Mouse (Mus musculus): Measurements from ENCODE around the gene Zhx3. TPM values are rescaled to one million over a fixed set of nuclear protein-coding genes. Genes with fewer than 3 reads are reported as not detected.

Gene Zhx3
- polyA plus RNA-seq, 1 experiment: 0.04 TPM

DNA sequence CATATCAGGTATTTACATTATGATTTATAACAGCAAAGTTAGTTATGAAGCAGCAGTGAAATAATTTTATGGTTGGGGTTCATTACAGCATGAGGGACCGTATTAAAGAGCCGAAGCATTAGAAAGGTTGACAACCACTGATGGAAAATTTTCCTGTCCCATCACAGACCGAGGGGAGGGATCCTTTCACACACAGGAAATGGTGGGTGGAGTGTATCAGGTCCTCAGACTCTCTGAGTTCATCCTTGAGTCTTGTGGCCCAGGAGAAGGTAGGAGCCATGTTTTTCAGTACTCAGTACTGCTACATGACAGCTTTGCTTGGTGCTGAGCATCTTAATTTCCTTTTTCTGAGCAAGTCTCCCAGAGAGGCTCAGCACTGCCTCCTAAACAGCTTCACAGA, 109.0 kb downstream of the Zhx3 start:
- TF ChIP-seq GATA1 (IDR thresholded peaks at IDR 0.05; ENCODE audit: low read length) (no peak), TAL1 (IDR thresholded peaks at IDR 0.05; ENCODE audit: low read length) (no peak)
- Histone ChIP-seq H3K36me3 (ENCODE audit: control insufficient read depth) (peaks cover 3% of the 10 kb centered on the region; the same call in 1 of the 2 replicates), H3K4me3 (replicated peaks) (no peak overlapping the region)

DNA sequence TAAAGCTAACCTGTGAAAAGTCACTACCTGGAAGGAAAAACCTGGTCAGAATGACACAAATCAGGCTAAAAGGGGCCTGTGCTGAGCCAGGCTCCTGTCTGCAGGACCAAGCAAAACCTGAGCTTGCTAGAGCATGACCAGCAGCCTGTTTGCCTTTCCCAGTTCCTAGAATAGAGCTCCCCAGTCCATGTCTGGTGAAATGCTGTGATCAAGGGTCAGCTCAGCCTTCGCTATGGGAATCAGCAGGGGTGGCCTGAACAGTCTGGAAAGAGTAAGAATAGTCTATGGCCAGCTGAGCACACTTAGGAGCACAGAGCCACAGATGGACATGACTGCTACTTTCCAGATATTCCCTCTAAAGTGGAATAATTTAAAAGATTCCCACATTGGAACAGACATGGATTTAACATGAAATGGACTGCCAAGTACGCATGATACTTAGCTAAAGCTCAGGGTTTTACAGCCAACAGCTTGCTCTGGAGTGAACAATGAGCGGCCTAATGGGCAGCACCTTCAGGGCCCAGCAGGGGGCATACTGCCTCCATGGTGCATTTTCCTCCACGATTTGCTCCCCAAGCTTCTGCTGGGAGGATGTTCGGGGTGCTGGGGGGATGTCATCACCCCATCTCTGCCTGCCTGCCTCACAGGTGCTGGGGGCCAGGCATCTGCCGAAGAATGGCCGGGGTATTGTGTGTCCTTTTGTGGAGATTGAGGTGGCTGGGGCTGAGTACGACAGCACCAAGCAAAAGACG, 112.2 kb downstream of the Zhx3 start:
- TF ChIP-seq TAL1 (IDR thresholded peaks at IDR 0.05; ENCODE audit: low read length) (no peak), GATA1 (IDR thresholded peaks at IDR 0.05; ENCODE audit: low read length) (no peak)

More for the DNA sequence above, 109.0 kb downstream of the Zhx3 start:
- no peaks in the 10 kb centered on the region for H3K27me3 ChIP-seq (ENCODE audit: control insufficient read depth)
- H3K9me3 ChIP-seq (ENCODE audit: control insufficient read depth, low read length): no peaks in the 10 kb centered on the region
- H3K4me1 ChIP-seq (ENCODE audit: control insufficient read depth): no peaks in the 10 kb centered on the region

DNA sequence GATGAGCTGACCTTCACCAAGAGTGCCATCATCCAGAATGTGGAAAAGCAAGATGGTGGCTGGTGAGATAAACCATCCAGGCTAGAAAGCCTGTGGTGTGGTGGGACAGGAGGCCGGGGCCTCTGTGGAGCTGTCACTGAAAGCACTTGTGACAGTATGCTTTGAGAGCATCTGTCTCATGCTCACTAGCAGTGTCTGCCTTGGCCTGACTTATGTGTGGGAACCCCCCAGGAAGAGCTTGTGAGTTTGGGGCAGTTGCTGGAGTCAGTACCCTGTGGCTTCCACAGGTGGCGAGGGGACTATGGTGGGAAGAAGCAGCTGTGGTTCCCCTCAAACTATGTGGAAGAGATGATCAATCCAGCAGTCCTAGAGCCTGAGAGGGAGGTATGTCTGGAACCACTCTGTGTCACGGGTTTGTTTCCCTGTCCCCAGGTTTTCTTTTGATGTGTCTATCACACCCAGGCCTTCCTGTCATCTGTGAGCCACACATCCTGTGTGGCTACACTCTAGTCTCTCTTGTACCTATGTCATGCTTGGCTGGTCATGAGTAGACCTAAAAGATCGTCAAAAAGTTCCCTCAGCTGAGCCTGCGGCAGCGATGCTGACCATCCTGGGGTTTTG, 116.1 kb downstream of the Zhx3 start:
- Histone ChIP-seq H3K4me1 (ENCODE audit: control insufficient read depth) (no peaks in the 10 kb centered on the region), H3K27me3 (ENCODE audit: control insufficient read depth) (no peaks in the 10 kb centered on the region), H3K36me3 (ENCODE audit: control insufficient read depth) (peaks cover 21% of the 10 kb centered on the region; the same call in 1 of the 2 replicates), H3K4me3 (replicated peaks) (no peak overlapping the region), H3K9me3 (ENCODE audit: control insufficient read depth, low read length) (no peaks in the 10 kb centered on the region)
- TF ChIP-seq GATA1 (IDR thresholded peaks at IDR 0.05; ENCODE audit: low read length) (no peak), TAL1 (IDR thresholded peaks at IDR 0.05; ENCODE audit: low read length) (no peak)

More for the DNA sequence above, 112.2 kb downstream of the Zhx3 start:
- Histone ChIP-seq H3K27me3 (ENCODE audit: control insufficient read depth) (no peaks in the 10 kb centered on the region), H3K4me3 (replicated peaks) (no peak overlapping the region), H3K4me1 (ENCODE audit: control insufficient read depth) (no peaks in the 10 kb centered on the region), H3K36me3 (ENCODE audit: control insufficient read depth) (peaks cover 6% of the 10 kb centered on the region; the same call in 1 of the 2 replicates), H3K9me3 (ENCODE audit: control insufficient read depth, low read length) (no peaks in the 10 kb centered on the region)

DNA sequence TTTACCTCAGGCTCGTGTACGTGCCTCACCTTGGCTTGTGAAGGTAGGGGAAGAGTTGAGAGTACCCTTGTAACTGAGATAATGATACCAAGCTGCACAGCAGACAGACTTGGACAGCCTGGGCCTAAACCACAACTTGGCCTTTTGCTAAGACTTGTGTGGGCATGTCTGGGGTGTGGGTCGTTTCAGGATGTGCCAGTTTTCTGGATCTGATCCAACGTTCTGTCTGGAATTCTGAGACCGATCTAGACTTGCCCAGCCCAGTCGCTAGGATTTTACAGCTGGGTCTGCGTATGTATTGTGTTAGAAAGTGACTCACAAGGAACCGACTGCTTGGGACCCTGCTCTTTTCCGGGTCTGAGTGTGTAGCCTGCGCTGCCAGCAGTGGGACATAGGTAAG, 125.7 kb downstream of the Zhx3 start:
- Histone ChIP-seq H3K4me3 (replicated peaks) (no peak overlapping the region), H3K9me3 (ENCODE audit: control insufficient read depth, low read length) (no peaks in the 10 kb centered on the region), H3K36me3 (ENCODE audit: control insufficient read depth) (peaks cover 11% of the 10 kb centered on the region; the same call in 1 of the 2 replicates), H3K4me1 (ENCODE audit: control insufficient read depth) (no peaks in the 10 kb centered on the region), H3K27me3 (ENCODE audit: control insufficient read depth) (no peaks in the 10 kb centered on the region)
- TF ChIP-seq TAL1 (IDR thresholded peaks at IDR 0.05; ENCODE audit: low read length): no peak
- TF ChIP-seq GATA1 (IDR thresholded peaks at IDR 0.05; ENCODE audit: low read length): no peak

DNA sequence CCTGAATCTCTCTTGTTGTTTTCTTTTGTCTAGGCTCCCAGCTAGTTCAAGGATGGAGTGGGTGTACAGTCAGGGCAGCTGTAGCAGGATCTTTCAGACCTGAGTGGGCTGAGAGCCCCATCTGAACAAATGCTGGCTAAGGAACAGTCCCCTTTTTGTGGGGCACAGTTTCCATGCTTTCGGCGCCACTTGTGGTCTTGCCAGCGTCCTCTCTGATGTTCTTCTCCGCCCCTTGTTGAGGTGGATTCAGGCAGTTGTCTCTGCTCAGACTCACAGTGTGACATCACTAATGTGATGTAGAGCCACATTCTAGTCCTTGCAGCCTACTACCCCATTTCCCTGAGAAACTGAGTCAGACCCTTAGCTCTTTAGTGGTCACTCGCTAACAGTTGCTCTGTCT, 126.2 kb downstream of the Zhx3 start:
- no peak overlapping the region for H3K4me3 ChIP-seq (replicated peaks)
- peaks cover 8% of the 10 kb centered on the region; the same call in 1 of the 2 replicates for H3K36me3 ChIP-seq (ENCODE audit: control insufficient read depth)
- no peaks in the 10 kb centered on the region for H3K9me3 ChIP-seq (ENCODE audit: control insufficient read depth, low read length)
- TF ChIP-seq TAL1 (IDR thresholded peaks at IDR 0.05; ENCODE audit: low read length): no peak
- TF ChIP-seq GATA1 (IDR thresholded peaks at IDR 0.05; ENCODE audit: low read length): no peak
- H3K4me1 ChIP-seq (ENCODE audit: control insufficient read depth): no peaks in the 10 kb centered on the region
- H3K27me3 ChIP-seq (ENCODE audit: control insufficient read depth): no peaks in the 10 kb centered on the region

DNA sequence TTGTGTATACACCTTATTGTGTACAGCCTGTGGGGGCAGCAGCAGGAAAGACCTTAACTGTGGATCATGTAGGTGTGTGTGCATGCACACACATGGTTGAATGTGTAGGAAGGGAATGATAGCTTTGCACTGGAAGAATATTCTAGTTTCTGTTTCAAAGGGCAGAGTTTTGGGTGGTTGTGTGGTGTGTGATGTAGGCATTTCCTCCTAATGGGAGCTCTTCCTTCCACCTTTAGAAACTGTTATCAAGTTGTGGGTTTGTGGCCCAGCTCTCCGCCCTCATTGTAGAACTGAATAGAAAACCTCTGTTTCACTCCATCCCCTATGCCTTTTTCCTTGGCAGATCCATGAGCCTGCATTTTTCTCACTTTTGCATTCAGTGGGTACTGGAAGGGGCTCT, 127.3 kb downstream of the Zhx3 start:
- H3K4me3 ChIP-seq (replicated peaks): no peak overlapping the region
- TF ChIP-seq TAL1 (IDR thresholded peaks at IDR 0.05; ENCODE audit: low read length) (no peak), GATA1 (IDR thresholded peaks at IDR 0.05; ENCODE audit: low read length) (no peak)
- H3K27me3 ChIP-seq (ENCODE audit: control insufficient read depth): no peaks in the 10 kb centered on the region
- H3K36me3 ChIP-seq (ENCODE audit: control insufficient read depth): peaks cover 5% of the 10 kb centered on the region; the same call in 1 of the 2 replicates
- H3K9me3 ChIP-seq (ENCODE audit: control insufficient read depth, low read length): no peaks in the 10 kb centered on the region
- H3K4me1 ChIP-seq (ENCODE audit: control insufficient read depth): no peaks in the 10 kb centered on the region

DNA sequence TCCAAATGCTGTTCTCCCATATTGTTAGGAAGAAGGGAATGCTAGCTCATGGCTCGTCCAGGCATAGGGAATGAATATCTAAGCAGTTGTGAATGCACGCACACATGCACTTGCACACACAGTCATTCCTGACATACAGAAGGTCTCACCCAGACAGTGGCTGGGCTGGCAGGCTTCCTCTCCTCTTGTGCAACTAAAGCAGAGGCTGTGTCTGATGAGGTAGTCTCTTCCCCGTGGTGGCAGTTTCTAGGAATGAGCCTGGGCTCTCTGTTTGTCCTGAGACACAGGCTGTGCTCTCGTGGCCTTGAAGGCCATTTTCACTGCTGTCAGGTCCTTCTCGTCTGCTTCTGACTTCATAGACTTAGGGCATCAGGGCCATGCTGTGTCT, 128.0 kb downstream of the Zhx3 start:
- H3K9me3 ChIP-seq (ENCODE audit: control insufficient read depth, low read length): no peaks in the 10 kb centered on the region
- H3K27me3 ChIP-seq (ENCODE audit: control insufficient read depth): no peaks in the 10 kb centered on the region
- H3K4me3 ChIP-seq (replicated peaks): no peak overlapping the region
- TF ChIP-seq TAL1 (IDR thresholded peaks at IDR 0.05; ENCODE audit: low read length) (no peak), GATA1 (IDR thresholded peaks at IDR 0.05; ENCODE audit: low read length) (no peak)
- H3K4me1 ChIP-seq (ENCODE audit: control insufficient read depth): no peaks in the 10 kb centered on the region
- H3K36me3 ChIP-seq (ENCODE audit: control insufficient read depth): peaks cover 5% of the 10 kb centered on the region; the same call in 1 of the 2 replicates

DNA sequence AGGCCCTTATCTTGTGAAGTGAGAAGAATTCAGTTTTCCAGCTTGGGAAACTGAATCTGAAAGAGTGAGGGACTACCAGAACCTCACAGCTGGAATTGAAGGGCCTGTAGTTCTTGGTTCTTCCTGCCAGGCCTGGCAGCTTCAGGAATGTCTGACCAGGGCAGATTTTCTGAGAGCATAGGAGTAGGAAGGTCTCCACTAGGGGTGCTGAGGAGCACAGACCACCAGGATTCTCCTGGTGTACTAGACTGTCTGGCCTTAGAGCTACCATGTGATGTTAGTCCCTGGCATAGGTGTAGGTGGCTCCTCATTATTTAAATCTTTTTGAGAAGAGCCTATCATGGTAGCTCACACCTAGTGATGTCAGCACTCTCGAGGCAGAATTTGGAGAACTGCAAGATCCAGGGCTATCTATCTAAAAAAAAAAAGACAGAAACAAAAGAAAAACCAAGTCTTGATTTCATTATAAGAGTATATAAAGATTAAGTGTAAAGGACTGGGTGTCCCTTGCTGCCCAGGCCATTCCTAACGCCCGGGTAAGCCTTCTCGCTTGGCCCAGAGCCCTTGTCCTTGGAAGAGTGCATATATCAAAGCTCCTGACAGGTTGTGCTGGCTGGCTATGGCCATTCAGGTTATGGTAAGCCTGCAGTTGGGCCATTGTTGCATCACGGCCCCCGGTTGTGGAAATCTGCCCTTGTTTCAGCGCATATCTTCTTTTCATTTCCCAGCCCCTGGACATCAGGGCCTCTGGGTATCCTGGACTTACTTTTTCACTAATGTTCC, 128.6 kb downstream of the Zhx3 start:
- H3K27me3 ChIP-seq (ENCODE audit: control insufficient read depth): no peaks in the 10 kb centered on the region
- H3K36me3 ChIP-seq (ENCODE audit: control insufficient read depth): peaks cover 5% of the 10 kb centered on the region; the same call in 1 of the 2 replicates
- TF ChIP-seq GATA1 (IDR thresholded peaks at IDR 0.05; ENCODE audit: low read length): no peak
- TF ChIP-seq TAL1 (IDR thresholded peaks at IDR 0.05; ENCODE audit: low read length): no peak
- no peak overlapping the region for H3K4me3 ChIP-seq (replicated peaks)
- H3K9me3 ChIP-seq (ENCODE audit: control insufficient read depth, low read length): no peaks in the 10 kb centered on the region
- no peaks in the 10 kb centered on the region for H3K4me1 ChIP-seq (ENCODE audit: control insufficient read depth)

DNA sequence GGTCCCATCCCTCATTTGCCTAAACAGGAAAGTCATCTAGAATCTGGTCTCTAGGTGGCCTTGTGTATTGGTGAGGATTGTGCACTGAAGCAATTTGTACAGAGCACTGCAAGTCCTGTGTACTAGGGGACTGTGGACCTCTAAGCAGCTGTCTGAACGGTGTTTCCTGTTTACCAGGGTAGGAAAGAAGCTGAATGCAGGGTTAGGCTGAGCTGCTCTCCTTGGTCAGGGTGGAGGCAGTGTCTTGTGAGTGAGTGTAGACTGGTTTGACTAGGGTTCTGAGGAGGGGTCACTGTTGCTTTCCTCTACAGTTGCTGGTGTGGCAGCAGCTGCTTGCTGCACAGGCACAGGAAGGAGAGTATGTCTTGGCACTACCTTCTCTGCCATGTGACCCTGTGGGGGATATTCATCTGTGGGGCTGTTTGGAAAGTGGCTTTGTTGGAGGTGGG, 130.6 kb downstream of the Zhx3 start:
- Histone ChIP-seq H3K9me3 (ENCODE audit: control insufficient read depth, low read length) (no peaks in the 10 kb centered on the region), H3K36me3 (ENCODE audit: control insufficient read depth) (no peaks in the 10 kb centered on the region), H3K27me3 (ENCODE audit: control insufficient read depth) (no peaks in the 10 kb centered on the region), H3K4me3 (replicated peaks) (no peak overlapping the region), H3K4me1 (ENCODE audit: control insufficient read depth) (no peaks in the 10 kb centered on the region)
- TF ChIP-seq TAL1 (IDR thresholded peaks at IDR 0.05; ENCODE audit: low read length): no peak
- no peak for TF ChIP-seq GATA1 (IDR thresholded peaks at IDR 0.05; ENCODE audit: low read length)
